Mouse (Mus musculus): ENCODE data around the gene Cd2bp2.

DNA sequence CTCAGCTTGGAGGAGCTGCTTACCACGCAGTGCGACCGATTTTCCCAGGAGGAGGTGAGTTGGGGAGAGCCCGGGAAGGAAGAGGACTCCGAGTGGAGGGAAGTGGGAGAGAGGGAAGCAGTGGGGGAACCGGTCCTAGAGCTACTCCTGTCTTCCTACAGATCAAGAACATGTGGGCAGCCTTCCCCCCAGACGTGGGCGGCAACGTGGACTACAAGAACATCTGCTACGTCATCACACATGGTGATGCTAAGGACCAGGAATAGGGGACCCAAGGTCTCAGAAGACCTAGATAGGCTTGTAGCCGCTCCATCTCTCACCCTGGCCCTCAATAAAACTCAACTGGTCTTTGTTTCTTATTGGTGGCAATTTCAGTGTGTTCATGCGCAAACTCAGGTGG is 18.1 kb upstream of the Cd2bp2 start:
- TF ChIP-seq GATA1 (IDR thresholded peaks at IDR 0.05; ENCODE audit: borderline replicate concordance, low read length) (no peak), FLI1 (IDR thresholded peaks at IDR 0.05; ENCODE audit: low read length) (no peak)

Data from megakaryocyte, embryonic 14.5 days (primary cell).